Comparison of ENCODE assay signal across 9 mouse cellular contexts in the genomic region with DNA sequence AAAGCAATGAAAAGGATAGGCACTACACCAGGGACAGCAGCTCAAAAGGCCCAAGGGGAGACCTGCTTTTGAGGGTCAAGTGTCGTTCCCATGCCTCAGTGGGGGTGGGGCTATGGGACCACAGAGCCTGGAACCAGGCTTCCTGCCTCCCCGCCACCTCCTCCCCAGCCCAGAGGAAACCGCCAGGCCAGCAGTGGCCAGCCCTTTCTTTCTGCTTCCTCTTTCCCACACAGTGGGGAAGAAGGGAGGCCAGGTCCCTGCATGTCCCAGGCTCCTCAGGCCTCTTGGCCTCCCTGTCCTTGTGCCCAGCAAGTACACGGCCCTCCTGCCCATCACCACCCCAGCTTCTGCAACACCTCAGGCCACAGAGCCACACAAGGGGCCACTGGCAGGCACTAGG. TPM values are rescaled to one million over a fixed set of nuclear protein-coding genes. Genes with fewer than 3 reads are reported as not detected.
DNase-seq lines count a peak whose midpoint lies in the region; ATAC-seq lines count a peak whose summit lies in the region.
"Had no signal": no experiment of that assay in that cellular context is flagged by ENCODE, and none has a peak within 500 bp of the region (broad histone marks: within the 10 kb centered on the region; RNA-seq: fewer than 3 reads in every experiment).

No protein-coding gene starts in this region.

- peaks cover 14% of the 10 kb centered on the region for H3K4me1 ChIP-seq in forebrain, embryonic 13.5 days
- peaks cover 10% of the 10 kb centered on the region; the same call in 1 of the 2 replicates for H3K4me1 ChIP-seq in forebrain, embryonic 11.5 days (replicated peaks; ENCODE audit: control insufficient read depth, insufficient read depth, low read length)
- peaks cover 29% of the 10 kb centered on the region for H3K4me1 ChIP-seq in kidney, embryonic 15.5 days

- no peak overlapping the region; the same call in 1 of the 2 replicates for H3K9ac ChIP-seq in forebrain, embryonic 13.5 days
- H3K9ac ChIP-seq in forebrain, embryonic 11.5 days (ENCODE audit: low read length), result no peak overlapping the region
- H3K9ac ChIP-seq in kidney, embryonic 15.5 days, result no peak overlapping the region
- H3K9ac ChIP-seq: embryonic facial prominence, embryonic 12.5 days had no signal

- H3K27ac ChIP-seq in forebrain, embryonic 13.5 days, result 0 out of 2 replicates have a peak overlapping the region, but pooled peaks have one; percentile 36
- no peak overlapping the region for H3K27ac ChIP-seq in forebrain, embryonic 11.5 days (ENCODE audit: low read depth, low read length)
- H3K27ac ChIP-seq in kidney, embryonic 15.5 days, result peak overlapping the region; percentile 72

- 74% methylated on average over 4 of the region's 4 CpGs for WGBS in forebrain, embryonic 13.5 days
- WGBS in forebrain, embryonic 11.5 days, result 68% methylated on average over 4 of the region's 4 CpGs
- WGBS in kidney, embryonic 15.5 days, result 54% methylated on average over 4 of the region's 4 CpGs

- no peak for DNase-seq in forebrain, embryonic 11.5 days (ENCODE audit: low spot score)
- DNase-seq in lung, postnatal 14 days, result peak; percentile 57
- DNase-seq in adipocyte (ENCODE audit: low spot score), result no peak
- no peak for DNase-seq in retina, embryonic 14.5 days (ENCODE audit: low spot score)
- no peak for DNase-seq in layer of hippocampus, adult 9-11 months

- no peak overlapping the region for H3K4me3 ChIP-seq in forebrain, embryonic 13.5 days
- H3K4me3 ChIP-seq in forebrain, embryonic 11.5 days (ENCODE audit: low read depth, low read length), result no peak overlapping the region
- H3K4me3 ChIP-seq in kidney, embryonic 15.5 days (replicated peaks), result no peak overlapping the region
- H3K4me3 ChIP-seq: embryonic facial prominence, embryonic 12.5 days had no signal

- no peak for ATAC-seq in forebrain, embryonic 13.5 days
- no peak for ATAC-seq in forebrain, embryonic 11.5 days (replicated peaks; ENCODE audit: low FRiP score)
- peak; percentile 77 for ATAC-seq in common myeloid progenitor, adult 5-6 weeks (replicated peaks; ENCODE audit: low read depth, poor library complexity, severe bottlenecking)
- ATAC-seq in kidney, embryonic 15.5 days (replicated peaks; ENCODE audit: low FRiP score), result peak; percentile 34; the same call in 1 of the 2 replicates

- H3K9me3 ChIP-seq in forebrain, embryonic 13.5 days (replicated peaks), result no peaks in the 10 kb centered on the region
- no peaks in the 10 kb centered on the region for H3K9me3 ChIP-seq in forebrain, embryonic 11.5 days (ENCODE audit: control insufficient read depth, low read length)
- no peaks in the 10 kb centered on the region for H3K9me3 ChIP-seq in kidney, embryonic 15.5 days (replicated peaks)
- H3K9me3 ChIP-seq: embryonic facial prominence, embryonic 12.5 days had no signal

- H3K36me3 ChIP-seq in forebrain, embryonic 13.5 days (ENCODE audit: poor library complexity, severe bottlenecking), result peaks cover 21% of the 10 kb centered on the region
- H3K36me3 ChIP-seq in forebrain, embryonic 11.5 days (ENCODE audit: control insufficient read depth, insufficient read depth, low read length), result no peaks in the 10 kb centered on the region; the same call in 1 of the 2 replicates
- H3K36me3 ChIP-seq in kidney, embryonic 15.5 days, result peaks cover 76% of the 10 kb centered on the region

- H3K4me2 ChIP-seq in forebrain, embryonic 13.5 days, result no peak overlapping the region
- H3K4me2 ChIP-seq in forebrain, embryonic 11.5 days (ENCODE audit: low read depth, low read length, severe bottlenecking), result no peak overlapping the region
- no peak overlapping the region for H3K4me2 ChIP-seq in kidney, embryonic 15.5 days
- H3K4me2 ChIP-seq: embryonic facial prominence, embryonic 12.5 days had no signal

- H3K27me3 ChIP-seq in forebrain, embryonic 13.5 days, result peaks cover 15% of the 10 kb centered on the region; the same call in 1 of the 2 replicates
- H3K27me3 ChIP-seq in forebrain, embryonic 11.5 days (ENCODE audit: control insufficient read depth, insufficient read depth, low read length), result peaks cover 14% of the 10 kb centered on the region
- no peaks in the 10 kb centered on the region for H3K27me3 ChIP-seq in kidney, embryonic 15.5 days

RNA-seq across cellular contexts. Expression of a gene that starts 13.3 kb away (rescaled TPM):
- polyA plus RNA-seq in forebrain, embryonic 13.5 days (2015; fragmentation: Nextera tagmentation; extraction: Ambion mirVana), result 4.7 and 4.8 TPM in 2 replicates
- 9.1 and 9.8 TPM in 2 replicates for polyA plus RNA-seq in forebrain, embryonic 11.5 days (2014; fragmentation: Nextera tagmentation; extraction: Ambion mirVana)
- total RNA-seq in common myeloid progenitor, adult 5-6 weeks (2017), result 16.0 and 18.2 TPM in 2 replicates
- polyA plus RNA-seq in kidney, embryonic 15.5 days (2015; fragmentation: Nextera tagmentation; extraction: Ambion mirVana), result 18.6 and 19.4 TPM in 2 replicates

RNA-seq across cellular contexts. Expression of a gene that starts 24.7 kb away (rescaled TPM):
- 46.8 and 50.7 TPM in 2 replicates for polyA plus RNA-seq in forebrain, embryonic 13.5 days (2015; fragmentation: Nextera tagmentation; extraction: Ambion mirVana)
- 35.7 and 38.4 TPM in 2 replicates for polyA plus RNA-seq in forebrain, embryonic 11.5 days (2014; fragmentation: Nextera tagmentation; extraction: Ambion mirVana)
- total RNA-seq in common myeloid progenitor, adult 5-6 weeks (2017), result 1.6 and 2.6 TPM in 2 replicates
- 27.7 and 29.0 TPM in 2 replicates for polyA plus RNA-seq in kidney, embryonic 15.5 days (2015; fragmentation: Nextera tagmentation; extraction: Ambion mirVana)

Comparison
In these comparisons a context has a peak if more than half of its experiments do, and no peak if none do; other contexts are left out.
1. ATAC-seq: peak in common myeloid progenitor, adult 5-6 weeks (single experiment) and kidney, embryonic 15.5 days (single experiment); none in forebrain, embryonic 13.5 days (single experiment) and forebrain, embryonic 11.5 days (single experiment).